Mouse (Mus musculus) stomach, postnatal 0 days (tissue): Measurements from ENCODE around the gene Wdr60. TPM values are rescaled to one million over a fixed set of nuclear protein-coding genes. Genes with fewer than 3 reads are reported as not detected.

Experiments used
- ATAC-seq: fragments of 200-750 bp; cut with Nextera tagmentation; 2 replicates; pipeline ENCODE4 v1.8.0; 2017; ENCODE audit not compliant: low FRiP score, low TSS enrichment
- DNase-seq: peaks from one replicate; pipeline ENCODE4 v3.0.0-alpha.2; 2016; ENCODE audit warnings: low spot score
- H3K27ac ChIP-seq: fragments of 300-500 bp; sonication (generic); replicated peaks from 2 replicates; pipeline ENCODE4 v1.5.1; 2014; ENCODE audit warnings: mild to moderate bottlenecking, control low read depth
- H3K27me3 ChIP-seq: fragments of 300-500 bp; sonication (generic); 2 replicates; pipeline ENCODE4 v1.6.1; 2014; ENCODE audit warnings: low read length; ENCODE audit not compliant: control insufficient read depth, insufficient read depth
- H3K36me3 ChIP-seq: fragments of 300-500 bp; sonication (generic); 2 replicates; pipeline ENCODE4 v1.6.1; 2014; ENCODE audit warnings: low read length, mixed read lengths; ENCODE audit not compliant: control insufficient read depth, insufficient read depth
- H3K4me1 ChIP-seq: fragments of 300-500 bp; sonication (generic); replicated peaks from 2 replicates; pipeline ENCODE4 v1.6.1; 2014; ENCODE audit warnings: antibody characterized with exemption; ENCODE audit not compliant: control insufficient read depth, insufficient read depth
- H3K4me2 ChIP-seq: fragments of 300-500 bp; sonication (generic); replicated peaks from 2 replicates; pipeline ENCODE4 v1.6.1; 2014; ENCODE audit warnings: low read depth, mild to moderate bottlenecking, control low read depth, moderate library complexity
- H3K4me3 ChIP-seq: fragments of 300-500 bp; sonication (generic); 2 replicates; pipeline ENCODE4 v1.5.1; 2014; ENCODE audit warnings: low read depth, low read length, control low read depth
- H3K9ac ChIP-seq: fragments of 300-500 bp; sonication (generic); 2 replicates; pipeline ENCODE4 v1.6.1; 2014; ENCODE audit warnings: mild to moderate bottlenecking, low read length, control low read depth, mixed read lengths
- H3K9me3 ChIP-seq: fragments of 300-500 bp; sonication (generic); 2 replicates; pipeline ENCODE4 v1.6.1; 2016; ENCODE audit warnings: low read length; ENCODE audit not compliant: control insufficient read depth
- CTCF ChIP-seq: IDR thresholded peaks from 2 replicates; pipeline ENCODE4 v1.5.1; 2016; ENCODE audit warnings: antibody characterized with exemption, low read depth, mild to moderate bottlenecking, moderate library complexity
- EP300 ChIP-seq: optimal IDR thresholded peaks from 2 replicates; pipeline ENCODE3; 2016; ENCODE audit warnings: antibody characterized with exemption
- WGBS: fragments of 180-500 bp; shearing (Covaris S2); extraction: QIAGEN DNeasy Blood & Tissue Kit; methylation state at CpG from one replicate; pipeline ENCODE4 v1.1.7; 2014; 5-methylcytosine and 5-hydroxymethylcytosine counted together
- polyA plus RNA-seq: library from polyadenylated mRNA; unstranded; fragments of >200 nt; fragmentation: Nextera tagmentation; extraction: Ambion mirVana; gene quantifications from 2 replicates; pipeline ENCODE4 v1.2.1, GENCODE M21; 2015

The Wdr60 gene
- polyA plus RNA-seq, 1 experiment from 2014 or later: 8.5 TPM

DNA sequence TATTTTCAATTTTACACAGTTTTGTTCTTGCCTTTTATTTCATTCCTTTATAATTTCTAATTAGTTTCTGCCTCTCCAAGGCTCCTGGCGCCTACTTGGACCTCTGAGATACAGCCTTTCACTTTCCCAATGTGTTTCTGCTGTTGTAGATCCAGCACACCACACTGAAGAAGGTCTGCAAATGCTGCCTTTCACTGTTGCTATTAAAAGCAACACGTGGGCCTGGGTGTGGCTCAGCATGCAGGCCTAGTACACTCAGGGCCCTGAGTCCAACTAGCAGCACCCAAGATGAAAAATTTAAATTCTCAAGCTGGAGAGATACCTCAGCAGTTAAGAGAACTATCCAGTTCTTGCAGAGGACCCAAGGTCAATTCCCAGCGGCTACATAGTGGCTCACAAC, 26.2 kb downstream of the Wdr60 start:
- ATAC-seq: no peak
- TF ChIP-seq EP300: no peak
- no peak for TF ChIP-seq CTCF
- WGBS: 65% methylated on average over 3 of the region's 3 CpGs

DNA sequence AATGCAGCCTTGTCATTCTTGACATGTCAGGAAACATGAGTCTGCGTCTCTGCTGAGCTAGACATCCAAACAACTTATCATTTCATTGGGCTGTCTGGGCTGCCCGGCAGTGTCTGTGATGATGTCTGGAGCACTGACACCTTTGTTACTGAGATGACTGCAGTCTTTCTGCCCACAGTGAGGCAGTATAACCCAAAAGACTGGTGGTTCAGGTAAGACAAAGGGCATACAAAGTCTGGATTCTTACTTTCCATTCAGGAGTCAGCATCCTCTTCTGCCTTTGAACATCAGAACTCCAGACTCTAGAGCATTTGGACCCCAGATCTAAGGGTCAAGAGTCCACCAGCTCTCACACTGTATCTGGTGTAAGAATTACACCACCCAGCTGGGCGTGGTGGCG, 27.5 kb downstream of the Wdr60 start:
- no peaks in the 10 kb centered on the region for H3K9me3 ChIP-seq
- DNase-seq (no peak), ATAC-seq (0 out of 2 replicates have a peak, but pooled peaks have one; percentile 45)
- no peak for TF ChIP-seq EP300
- peak; percentile 69 for TF ChIP-seq CTCF
- H3K4me1 ChIP-seq: no peaks in the 10 kb centered on the region
- no peaks in the 10 kb centered on the region for H3K36me3 ChIP-seq
- H3K27me3 ChIP-seq: no peaks in the 10 kb centered on the region
- 77% methylated on average over 4 of the region's 4 CpGs for WGBS
- H3K4me2 ChIP-seq: no peak overlapping the region
- no peak overlapping the region for H3K9ac ChIP-seq
- no peak overlapping the region for H3K4me3 ChIP-seq
- H3K27ac ChIP-seq: no peak overlapping the region

More for the DNA sequence above, 26.2 kb downstream of the Wdr60 start:
- Histone ChIP-seq H3K9me3 (no peaks in the 10 kb centered on the region), H3K9ac (no peak overlapping the region), H3K4me3 (no peak overlapping the region), H3K36me3 (no peaks in the 10 kb centered on the region), H3K4me2 (no peak overlapping the region), H3K27me3 (no peaks in the 10 kb centered on the region), H3K4me1 (no peaks in the 10 kb centered on the region), H3K27ac (no peak overlapping the region)
- no peak for DNase-seq

DNA sequence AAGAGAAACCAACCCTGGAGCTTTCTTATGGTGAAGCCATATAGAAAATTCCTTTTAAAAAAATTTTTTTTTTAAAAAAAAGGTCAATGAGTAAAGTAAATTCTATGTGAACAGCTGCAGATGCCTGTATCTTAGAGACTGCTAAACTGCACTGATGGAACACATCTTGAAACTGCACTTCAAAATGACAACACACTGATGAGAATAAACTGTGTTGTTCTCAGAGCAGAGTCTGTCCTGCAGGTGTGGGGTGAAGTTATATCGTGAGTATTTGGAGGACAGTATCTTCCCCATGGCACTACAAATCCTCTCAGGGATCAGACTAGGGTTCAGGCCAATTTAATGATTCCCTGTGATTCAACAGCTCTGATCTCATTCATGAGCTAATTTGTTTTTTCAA, 30.8 kb downstream of the Wdr60 start:
- DNase-seq: no peak
- ATAC-seq: no peak
- TF ChIP-seq EP300 (no peak), CTCF (no peak)

DNA sequence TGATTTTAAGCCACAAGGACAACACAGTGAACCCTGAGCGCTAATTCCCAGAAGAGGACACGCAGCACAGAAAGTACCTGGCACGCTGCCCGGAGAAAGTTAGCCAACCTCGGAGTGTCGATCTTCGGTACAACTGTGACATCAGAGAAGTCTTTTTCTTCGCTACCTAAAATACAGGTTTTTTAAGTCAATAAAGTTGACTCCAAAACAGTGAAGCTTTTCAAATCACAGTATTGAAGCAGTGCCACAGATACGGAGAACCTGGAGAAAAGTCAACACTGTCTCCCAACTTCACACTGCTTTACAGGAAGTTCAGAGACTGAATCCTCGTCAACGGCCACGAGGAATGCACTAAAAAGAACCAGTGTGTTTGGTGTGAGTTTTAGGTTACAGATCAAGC, 31.2 kb downstream of the Wdr60 start:
- ATAC-seq (peak; percentile 80), DNase-seq (peak; percentile 87)
- peak overlapping the region; percentile 41; the same call in 1 of the 2 replicates for H3K27ac ChIP-seq
- H3K9me3 ChIP-seq: no peaks in the 10 kb centered on the region
- TF ChIP-seq CTCF (no peak), EP300 (no peak)
- WGBS: 16% methylated on average over 12 of the region's 12 CpGs
- 0 out of 2 replicates have a peak overlapping the region, but pooled peaks have one; percentile 11 for H3K4me2 ChIP-seq
- no peak overlapping the region for H3K4me3 ChIP-seq
- H3K9ac ChIP-seq: no peak overlapping the region
- no peaks in the 10 kb centered on the region for H3K27me3 ChIP-seq
- H3K36me3 ChIP-seq: 0 out of 2 replicates have a peak, but pooled peaks cover 3% of the 10 kb centered on the region
- no peaks in the 10 kb centered on the region for H3K4me1 ChIP-seq

More for the DNA sequence above, 30.8 kb downstream of the Wdr60 start:
- H3K9me3 ChIP-seq: no peaks in the 10 kb centered on the region
- no peaks in the 10 kb centered on the region for H3K4me1 ChIP-seq
- 57% methylated on average over 1 of the region's 1 CpGs for WGBS
- no peak overlapping the region for H3K4me2 ChIP-seq
- no peak overlapping the region for H3K9ac ChIP-seq
- H3K4me3 ChIP-seq: no peak overlapping the region
- peak overlapping the region; percentile 41; the same call in 1 of the 2 replicates for H3K27ac ChIP-seq
- H3K27me3 ChIP-seq: no peaks in the 10 kb centered on the region
- 0 out of 2 replicates have a peak, but pooled peaks cover 3% of the 10 kb centered on the region for H3K36me3 ChIP-seq

DNA sequence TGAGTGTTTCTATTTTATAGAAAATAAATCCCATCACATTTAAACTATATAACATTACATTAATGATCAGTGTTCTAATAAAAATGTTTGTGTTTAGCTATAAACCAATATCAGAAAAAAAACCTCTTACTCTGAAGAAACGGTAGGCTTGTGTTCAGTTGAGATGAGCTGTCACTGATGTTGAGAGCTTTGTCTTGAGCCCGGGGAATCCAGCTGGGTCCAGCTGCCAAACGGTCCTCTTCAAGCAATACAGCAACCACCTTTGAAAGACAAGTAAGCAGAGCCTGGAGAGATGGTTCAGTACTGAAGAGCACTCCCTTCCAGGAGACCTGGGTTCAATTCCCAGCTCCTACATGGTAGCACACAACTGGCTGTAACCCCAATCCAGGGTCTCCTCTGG, 33.4 kb downstream of the Wdr60 start:
- ATAC-seq (no peak), DNase-seq (no peak)
- H3K9me3 ChIP-seq: no peaks in the 10 kb centered on the region
- peaks cover 3% of the 10 kb centered on the region; the same call in 1 of the 2 replicates for H3K36me3 ChIP-seq
- no peak overlapping the region for H3K4me3 ChIP-seq
- TF ChIP-seq EP300: no peak
- TF ChIP-seq CTCF: no peak
- H3K9ac ChIP-seq: no peak overlapping the region
- no peaks in the 10 kb centered on the region for H3K27me3 ChIP-seq
- 60% methylated on average over 3 of the region's 3 CpGs for WGBS
- H3K4me2 ChIP-seq: no peak overlapping the region
- no peak overlapping the region for H3K27ac ChIP-seq
- H3K4me1 ChIP-seq: no peaks in the 10 kb centered on the region

DNA sequence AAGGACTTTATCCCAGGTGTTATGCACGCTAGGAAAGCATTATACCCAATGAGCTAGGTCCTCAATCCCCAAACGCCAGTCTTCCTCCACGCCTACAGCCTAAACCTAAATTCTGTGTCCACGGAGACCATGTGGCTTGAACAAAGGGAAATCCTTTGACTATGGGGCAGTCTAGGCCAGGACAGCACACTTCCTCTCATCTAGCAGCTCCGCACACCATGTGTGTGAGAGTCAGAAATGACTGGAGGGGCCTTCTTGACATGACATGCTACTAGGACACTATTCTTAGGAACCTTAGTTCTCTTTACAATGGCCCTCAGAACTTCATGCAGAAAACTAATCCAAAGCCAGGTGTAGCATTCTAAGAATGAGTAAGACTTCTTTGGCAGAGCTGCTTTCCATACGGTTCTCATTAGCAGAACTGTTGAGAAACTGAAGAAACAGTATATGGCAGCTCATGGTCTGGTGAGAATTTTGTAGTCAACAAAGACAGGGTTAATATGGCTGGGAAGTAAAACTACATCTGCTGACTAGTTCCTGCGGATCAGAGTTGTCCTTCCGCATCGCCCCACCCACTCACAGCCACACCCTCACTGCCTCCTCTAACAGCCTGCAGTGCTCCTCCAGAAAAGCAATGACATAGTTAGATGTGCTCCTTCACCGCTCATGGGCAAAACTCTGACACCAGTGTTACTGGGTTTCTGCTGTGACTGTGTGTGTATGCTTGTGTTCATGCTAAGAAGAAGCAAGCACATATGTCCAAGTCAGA, 36.3 kb downstream of the Wdr60 start:
- H3K9me3 ChIP-seq: no peaks in the 10 kb centered on the region
- DNase-seq (no peak), ATAC-seq (no peak)
- H3K4me3 ChIP-seq: no peak overlapping the region
- H3K9ac ChIP-seq: no peak overlapping the region
- H3K27me3 ChIP-seq: no peaks in the 10 kb centered on the region
- no peak for TF ChIP-seq EP300
- TF ChIP-seq CTCF: no peak
- H3K4me2 ChIP-seq: no peak overlapping the region
- H3K27ac ChIP-seq: no peak overlapping the region
- 83% methylated on average over 10 of the region's 10 CpGs for WGBS
- peaks cover 7% of the 10 kb centered on the region for H3K36me3 ChIP-seq
- no peaks in the 10 kb centered on the region for H3K4me1 ChIP-seq
